Mouse (Mus musculus) MEL (cell line): ENCODE results near the gene Exoc4. TPM values are rescaled to one million over a fixed set of nuclear protein-coding genes. Genes with fewer than 3 reads are reported as not detected.
A peak's percentile ranks its signal among the peaks of the same experiment; 100 is the strongest.

Source experiments
- DNase-seq: peaks from one replicate; pipeline ENCODE4 v3.0.0; 2011; ENCODE audit warnings: low read depth, low spot score
- H3K27ac ChIP-seq: 2 replicates; pipeline ENCODE4 v1.5.1; 2012; ENCODE audit warnings: low read depth, mild to moderate bottlenecking, control low read depth, low read length, moderate library complexity; ENCODE audit not compliant: control insufficient read depth
- H3K27me3 ChIP-seq, 2 experiments: fragments of 150-350 bp in 1 of 2; sonication (generic) in 1 of 2; 2 replicates each; pipeline ENCODE4 v1.6.1; 2012; ENCODE audit warnings: low read length in 2 of 2, mild to moderate bottlenecking in 2 of 2, improper control_type of control experiment in 1 of 2, moderate library complexity in 1 of 2; ENCODE audit not compliant: insufficient read depth in 2 of 2, control insufficient read depth in 1 of 2
- H3K36me3 ChIP-seq, 2 experiments: 2 replicates each; pipeline ENCODE4 v1.6.1; 2012 to 2014; ENCODE audit warnings: low read length in 2 of 2, improper control_type of control experiment in 1 of 2, inconsistent platforms in 1 of 2, mild to moderate bottlenecking in 1 of 2; ENCODE audit not compliant: insufficient read depth in 2 of 2, control insufficient read depth in 1 of 2
- H3K4me1 ChIP-seq, 2 experiments: fragments of 150-350 bp in 1 of 2; sonication (generic) in 1 of 2; 2 replicates each; pipeline ENCODE4 v1.6.1; 2012; ENCODE audit warnings: low read length in 2 of 2, improper control_type of control experiment in 1 of 2, mild to moderate bottlenecking in 1 of 2; ENCODE audit not compliant: insufficient read depth in 2 of 2, control insufficient read depth in 1 of 2
- H3K4me3 ChIP-seq, 2 experiments: fragments of 150-350 bp in 1 of 2; sonication (generic) in 1 of 2; 2 replicates each; pipeline ENCODE4 v1.5.1; 2012; ENCODE audit warnings: low read depth in 2 of 2, low read length in 2 of 2, mild to moderate bottlenecking in 2 of 2, moderate library complexity in 2 of 2, control low read depth in 1 of 2, improper control_type of control experiment in 1 of 2; ENCODE audit not compliant: control insufficient read depth in 1 of 2, insufficient read depth in 1 of 2
- H3K79me2 ChIP-seq: 2 replicates; pipeline ENCODE4 v1.6.1; 2012; ENCODE audit warnings: mild to moderate bottlenecking, low read length, moderate library complexity; ENCODE audit not compliant: control insufficient read depth, poor library complexity, insufficient read depth
- H3K9ac ChIP-seq: 2 replicates; pipeline ENCODE4 v1.6.1; 2012; ENCODE audit warnings: low read depth, mild to moderate bottlenecking, control low read depth, low read length, moderate library complexity; ENCODE audit not compliant: control insufficient read depth, poor library complexity, severe bottlenecking
- H3K9me3 ChIP-seq: fragments of 150-350 bp; sonication (generic); replicated peaks from 2 replicates; pipeline ENCODE4 v1.6.1; 2012; ENCODE audit warnings: mild to moderate bottlenecking, low read length, improper control_type of control experiment, moderate library complexity; ENCODE audit not compliant: insufficient read depth
- CHD1 ChIP-seq: IDR thresholded peaks from 2 replicates; pipeline ENCODE4 v1.6.1; 2012; ENCODE audit warnings: low read depth, mild to moderate bottlenecking, inconsistent platforms, low read length, improper control_type of control experiment
- CHD2 ChIP-seq: IDR thresholded peaks from 2 replicates; pipeline ENCODE4 v1.6.1; 2011; ENCODE audit warnings: low read length, improper control_type of control experiment
- CTCF ChIP-seq, 3 experiments: IDR thresholded peaks in 2 of 3; conservative IDR thresholded peaks in 1 of 3; 2 replicates each; pipeline ENCODE4 v1.5.1; 2011 to 2012; ENCODE audit warnings: low read length in 3 of 3, low read depth in 2 of 3, mild to moderate bottlenecking in 2 of 3, improper control_type of control experiment in 1 of 3, inconsistent platforms in 1 of 3, mixed read lengths in 1 of 3, moderate library complexity in 1 of 3; ENCODE audit not compliant: control insufficient read depth in 1 of 3, insufficient read depth in 1 of 3, poor library complexity in 1 of 3, severe bottlenecking in 1 of 3
- ETS1 ChIP-seq: IDR thresholded peaks from 2 replicates; pipeline ENCODE4 v1.6.1; 2012; ENCODE audit warnings: low read depth, mild to moderate bottlenecking, inconsistent platforms, low read length, improper control_type of control experiment, moderate library complexity
- GATA1 ChIP-seq: IDR thresholded peaks from 2 replicates; pipeline ENCODE4 v1.6.1; 2011; ENCODE audit warnings: low read depth, low read length, improper control_type of control experiment
- JUND ChIP-seq: IDR thresholded peaks from 2 replicates; pipeline ENCODE4 v1.6.1; 2011; ENCODE audit warnings: low read depth, mild to moderate bottlenecking, improper control_type of control experiment, low read length
- MEF2A ChIP-seq: IDR thresholded peaks from 2 replicates; pipeline ENCODE4 v1.6.1; 2014; ENCODE audit warnings: low read depth, mild to moderate bottlenecking, inconsistent platforms, low read length, improper control_type of control experiment; ENCODE audit not compliant: poor library complexity, insufficient replicate concordance, severe bottlenecking; ENCODE audit errors: extremely low read depth
- NRF1 ChIP-seq: IDR thresholded peaks from 2 replicates; pipeline ENCODE4 v1.6.1; 2014; ENCODE audit warnings: low read depth, mild to moderate bottlenecking, inconsistent platforms, low read length, improper control_type of control experiment, moderate library complexity; ENCODE audit not compliant: poor library complexity, insufficient read depth, severe bottlenecking
- POLR2AphosphoS5 ChIP-seq: IDR thresholded peaks from 2 replicates; pipeline ENCODE4 v1.6.1; 2012; ENCODE audit warnings: low read depth, borderline replicate concordance, mild to moderate bottlenecking, inconsistent platforms, low read length, moderate library complexity, mixed read lengths
- RAD21 ChIP-seq: IDR thresholded peaks from 2 replicates; pipeline ENCODE4 v1.6.1; 2011; ENCODE audit warnings: mild to moderate bottlenecking, low read depth, low read length, improper control_type of control experiment
- RCOR1 ChIP-seq: IDR thresholded peaks from 2 replicates; pipeline ENCODE4 v1.6.1; 2012; ENCODE audit warnings: low read depth, mild to moderate bottlenecking, inconsistent platforms, low read length, improper control_type of control experiment
- TBP ChIP-seq: IDR thresholded peaks from 2 replicates; pipeline ENCODE4 v1.8.0; 2011; ENCODE audit warnings: low read depth, low read length, improper control_type of control experiment
- TCF12 ChIP-seq: IDR thresholded peaks from 2 replicates; pipeline ENCODE4 v1.6.1; 2014; ENCODE audit warnings: low read depth, mild to moderate bottlenecking, inconsistent platforms, low read length, improper control_type of control experiment, moderate library complexity
- USF1 ChIP-seq: IDR thresholded peaks from 2 replicates; pipeline ENCODE4 v1.6.1; 2014; ENCODE audit warnings: low read depth, mild to moderate bottlenecking, inconsistent platforms, low read length, improper control_type of control experiment, moderate library complexity
- USF2 ChIP-seq, 2 experiments: IDR thresholded peaks; 2 replicates each; pipeline ENCODE4 v1.6.1; 2011 to 2012; ENCODE audit warnings: improper control_type of control experiment in 2 of 2, low read length in 2 of 2, borderline replicate concordance in 1 of 2, inconsistent platforms in 1 of 2, low read depth in 1 of 2, mild to moderate bottlenecking in 1 of 2; ENCODE audit not compliant: insufficient read depth in 1 of 2
- polyA plus RNA-seq, 2 experiments: library from polyadenylated mRNA; stranded (reverse) in 1 of 2; unstranded in 1 of 2; fragments of >175 nt in 1 of 2; fragments of >200 nt in 1 of 2; gene quantifications; 2 replicates each; pipeline versions ENCODE4 v1.2.1 to v1.2.4; 2012; ENCODE audit warnings: low replicate concordance in 2 of 2, low read depth in 1 of 2; ENCODE audit not compliant: insufficient read length in 2 of 2, insufficient read depth in 1 of 2, missing spikeins in 1 of 2
- total RNA-seq: library from RNA; depleted of rRNA; stranded (reverse); fragments of 300-350 nt; gene quantifications from 2 replicates; pipeline ENCODE4 v1.2.3, GENCODE M21; 2012

Exoc4 gene
- total and polyA plus RNA-seq, 3 experiments = 16.4 to 22.6 TPM; not detected in 1

DNA sequence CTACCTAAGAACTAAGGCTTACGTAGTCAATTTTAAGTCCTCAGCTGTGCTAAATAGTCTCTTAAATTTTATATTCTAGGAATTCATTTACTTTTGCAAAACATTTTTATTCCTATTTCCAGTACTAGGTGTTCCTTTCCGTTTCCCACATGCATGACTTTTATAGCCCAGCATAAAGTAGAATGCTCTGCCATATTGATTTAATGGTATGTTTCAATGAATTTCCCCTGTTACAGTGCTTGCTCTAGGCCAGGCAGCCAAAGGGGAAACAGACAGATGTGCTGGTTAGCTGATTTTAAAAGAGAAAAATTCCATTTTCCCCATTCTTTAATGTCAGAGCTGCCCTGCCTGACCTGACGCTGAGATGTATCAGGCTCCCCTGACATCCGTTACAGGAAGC, 359.6 kb downstream of the Exoc4 start:
- Histone ChIP-seq H3K36me3 (no peaks in the 10 kb centered on the region; a peak in 1 of 4 replicates), H3K9ac (no peak overlapping the region), H3K9me3 (no peaks in the 10 kb centered on the region), H3K4me3 (no peak overlapping the region), H3K27me3 (no peaks in the 10 kb centered on the region), H3K79me2 (no peaks in the 10 kb centered on the region), H3K4me1 (no peaks in the 10 kb centered on the region), H3K27ac (no peak overlapping the region)
- TF ChIP-seq CTCF (IDR thresholded peaks at IDR 0.05 in 2 of 3, conservative IDR thresholded peaks at IDR 0.05 in 1 of 3; ENCODE audit: control insufficient read depth in 1 of 3, insufficient read depth in 1 of 3, low read depth in 2 of 3, low read length in 3 of 3, poor library complexity in 1 of 3, severe bottlenecking in 1 of 3) = no peak
- TF ChIP-seq GATA1 = no peak
- TF ChIP-seq USF1 = no peak
- TF ChIP-seq JUND = no peak
- no peak for TF ChIP-seq USF2 (IDR thresholded peaks at IDR 0.05; ENCODE audit: borderline replicate concordance in 1 of 2, insufficient read depth in 1 of 2, low read depth in 1 of 2, low read length in 2 of 2)
- no peak for TF ChIP-seq NRF1
- TF ChIP-seq CHD2 = no peak
- DNase-seq = no peak

DNA sequence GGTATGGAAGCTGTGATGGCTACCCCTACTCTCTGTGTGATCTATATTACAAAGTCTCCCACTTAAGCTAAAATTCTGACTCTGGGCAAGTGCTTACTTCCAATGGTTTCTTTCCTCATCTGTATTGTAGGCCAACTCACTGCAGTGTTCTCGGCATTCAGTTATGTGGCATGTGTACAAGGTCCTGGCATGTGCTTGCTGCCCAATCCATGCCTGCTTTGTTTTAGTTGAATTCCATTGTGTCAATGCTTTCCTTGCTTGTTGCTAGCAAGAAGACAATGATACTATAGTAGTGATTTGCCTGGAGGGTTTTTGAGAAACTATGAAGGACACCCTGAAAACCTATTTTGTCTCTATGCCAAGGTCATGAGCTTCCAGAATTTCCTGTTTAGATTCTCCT, 365.1 kb downstream of the Exoc4 start:
- Histone ChIP-seq H3K79me2 (no peaks in the 10 kb centered on the region), H3K36me3 (no peaks in the 10 kb centered on the region), H3K27me3 (no peaks in the 10 kb centered on the region), H3K9me3 (no peaks in the 10 kb centered on the region), H3K9ac (no peak overlapping the region), H3K27ac (no peak overlapping the region)
- no peak for DNase-seq
- no peak for TF ChIP-seq MEF2A
- no peak for TF ChIP-seq POLR2AphosphoS5
- no peak for TF ChIP-seq ETS1
- TF ChIP-seq, all 39 proteins: peak for 0
- Histone ChIP-seq H3K4me3 (no peak overlapping the region), H3K4me1 (no peaks in the 10 kb centered on the region)

GRCm38 (mm10) chr6:33618590-33618989, 369.7 kb downstream of the Exoc4 start:
- DNase-seq = peak; percentile 10
- no peaks in the 10 kb centered on the region for H3K9me3 ChIP-seq
- no peak for TF ChIP-seq CHD1
- TF ChIP-seq RAD21 = no peak
- TF ChIP-seq RCOR1 = no peak
- TF ChIP-seq TBP = no peak
- no peak for TF ChIP-seq TCF12
- TF ChIP-seq NRF1 = no peak
- H3K79me2 ChIP-seq = no peaks in the 10 kb centered on the region
- no peaks in the 10 kb centered on the region for H3K36me3 ChIP-seq
- no peak overlapping the region for H3K9ac ChIP-seq
- no peaks in the 10 kb centered on the region for H3K27me3 ChIP-seq
- no peak overlapping the region for H3K4me3 ChIP-seq
- H3K27ac ChIP-seq = no peak overlapping the region
- no peaks in the 10 kb centered on the region for H3K4me1 ChIP-seq
